Mouse (Mus musculus) heart, embryonic 12.5 days (tissue): ENCODE measurements around the gene Pdap1. TPM values are rescaled to one million over a fixed set of nuclear protein-coding genes. Genes with fewer than 3 reads are reported as not detected.
"Not testable (repeated sequence)": the region's sequence is repeated elsewhere in the genome, so short reads cannot be mapped to it uniquely, and the experiment has no call there.

Source experiments
- ATAC-seq: fragments of 200-750 bp; cut with Nextera tagmentation; 2 replicates; pipeline ENCODE4 v1.8.0; 2017; ENCODE audit warnings: moderate TSS enrichment, moderate library complexity; ENCODE audit not compliant: insufficient number of reproducible peaks, low FRiP score
- H3K27ac ChIP-seq: fragments of 300-500 bp; sonication (generic); 2 replicates; pipeline ENCODE4 v1.5.1; 2016; ENCODE audit warnings: mild to moderate bottlenecking, moderate library complexity; ENCODE audit not compliant: poor library complexity, severe bottlenecking
- H3K27me3 ChIP-seq: fragments of 300-500 bp; sonication (generic); replicated peaks from 2 replicates; pipeline ENCODE4 v1.6.1; 2016; ENCODE audit warnings: mild to moderate bottlenecking, moderate library complexity
- H3K36me3 ChIP-seq: fragments of 300-500 bp; sonication (generic); 2 replicates; pipeline ENCODE4 v1.6.1; 2016; ENCODE audit warnings: mild to moderate bottlenecking, moderate library complexity
- H3K4me1 ChIP-seq: fragments of 300-500 bp; sonication (generic); replicated peaks from 2 replicates; pipeline ENCODE4 v1.6.1; 2016; ENCODE audit warnings: mild to moderate bottlenecking
- H3K4me2 ChIP-seq: fragments of 300-500 bp; sonication (generic); 2 replicates; pipeline ENCODE4 v1.6.1; 2016; ENCODE audit warnings: mild to moderate bottlenecking, moderate library complexity
- H3K4me3 ChIP-seq: fragments of 300-500 bp; sonication (generic); 2 replicates; pipeline ENCODE4 v1.5.1; 2016; ENCODE audit warnings: mild to moderate bottlenecking
- H3K9ac ChIP-seq: fragments of 300-500 bp; sonication (generic); 2 replicates; pipeline ENCODE4 v1.6.1; 2016; ENCODE audit warnings: mild to moderate bottlenecking, moderate library complexity
- H3K9me3 ChIP-seq: fragments of 300-500 bp; sonication (generic); replicated peaks from 2 replicates; pipeline ENCODE4 v1.6.1; 2016; ENCODE audit warnings: mild to moderate bottlenecking, moderate library complexity
- WGBS: fragments of 180-500 bp; shearing (Covaris S2); methylation state at CpG from one replicate; pipeline ENCODE4 v1.1.7; 2016; 5-methylcytosine and 5-hydroxymethylcytosine counted together
- polyA plus RNA-seq: library from polyadenylated mRNA; unstranded; fragments of >200 nt; fragmentation: Nextera tagmentation; extraction: Ambion mirVana; gene quantifications from 2 replicates; pipeline ENCODE4 v1.2.1, GENCODE M21; 2016

Pdap1 gene
- polyA plus RNA-seq, 1 experiment from 2014 or later: 71.8 TPM

DNA sequence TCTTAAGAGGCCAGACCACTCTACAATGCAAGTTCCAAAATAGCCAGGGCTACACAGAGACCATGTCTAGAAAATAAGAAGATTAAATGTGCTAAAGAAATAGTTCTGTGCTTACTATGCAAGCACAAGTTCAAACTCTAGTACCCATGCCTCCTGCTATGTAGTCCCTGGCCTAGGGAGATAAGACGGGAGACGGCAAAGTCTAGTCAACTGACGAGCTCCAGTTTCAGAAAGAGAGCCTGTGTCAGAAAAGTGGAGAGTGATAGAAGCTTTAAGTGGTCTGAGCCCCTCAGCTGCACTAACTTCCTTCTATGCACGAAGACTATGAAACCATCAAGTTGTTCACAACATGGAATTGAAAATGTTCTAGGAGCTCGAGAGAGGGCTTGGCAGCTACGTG lies 9.3 kb upstream of the Pdap1 start:
- Histone ChIP-seq H3K36me3 (peaks cover 99% of the 10 kb centered on the region), H3K27ac (no peak overlapping the region), H3K4me3 (no peak overlapping the region), H3K9me3 (no peaks in the 10 kb centered on the region), H3K4me2 (no peak overlapping the region), H3K9ac (no peak overlapping the region), H3K27me3 (no peaks in the 10 kb centered on the region), H3K4me1 (no peaks in the 10 kb centered on the region)
- 66% methylated on average over 6 of the region's 6 CpGs for WGBS
- no peak for ATAC-seq

DNA sequence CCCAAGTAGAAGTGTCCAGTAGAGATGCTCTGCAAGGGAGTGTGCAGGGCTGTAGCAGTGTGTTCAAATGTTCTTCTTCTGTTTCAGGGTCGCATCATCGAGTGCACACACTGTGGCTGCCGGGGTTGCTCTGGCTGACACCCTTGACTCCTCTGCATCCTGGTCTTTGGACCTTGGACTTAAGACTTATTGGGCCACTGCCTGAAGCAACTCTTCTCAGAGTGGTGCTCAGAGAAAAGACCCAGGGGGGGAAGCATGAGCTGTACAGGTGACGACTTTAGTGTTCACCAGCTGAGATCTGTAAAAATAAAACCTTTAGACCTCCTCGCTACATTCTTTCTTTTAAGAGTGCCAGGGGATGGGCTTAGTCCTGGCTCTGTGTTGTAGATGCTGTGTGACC lies 7.7 kb upstream of the Pdap1 start:
- H3K36me3 ChIP-seq: peaks cover 100% of the 10 kb centered on the region
- H3K9ac ChIP-seq: no peak overlapping the region
- H3K4me1 ChIP-seq: no peaks in the 10 kb centered on the region
- no peak overlapping the region for H3K27ac ChIP-seq
- H3K27me3 ChIP-seq: no peaks in the 10 kb centered on the region
- no peaks in the 10 kb centered on the region for H3K9me3 ChIP-seq
- H3K4me2 ChIP-seq: no peak overlapping the region
- H3K4me3 ChIP-seq: no peak overlapping the region
- WGBS: 91% methylated on average over 5 of the region's 5 CpGs
- ATAC-seq: no peak

DNA sequence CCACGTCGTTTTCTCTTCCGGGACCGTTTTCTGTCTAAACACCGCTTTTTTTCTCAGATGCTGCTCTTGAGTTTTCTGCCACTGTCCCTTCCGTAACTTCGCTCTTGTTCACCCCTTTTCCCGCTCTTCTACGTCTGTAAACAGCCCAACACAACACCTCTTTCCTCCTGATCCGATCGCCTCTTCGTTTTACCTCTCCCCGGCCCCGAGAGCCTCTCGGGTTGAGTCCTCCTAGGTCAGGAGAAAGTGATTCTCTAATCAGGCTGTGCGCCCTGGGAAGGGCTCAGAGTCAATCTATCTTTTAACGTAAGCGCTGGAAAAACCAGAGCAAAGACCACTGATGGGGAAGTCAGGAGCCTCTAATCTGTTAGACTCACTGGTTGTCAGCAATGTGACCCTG lies 573 bp upstream of the Pdap1 start:
- 0 out of 2 replicates have a peak, but pooled peaks have one; percentile 16 for ATAC-seq
- under 1% methylated on average over 18 of the region's 18 CpGs for WGBS

DNA sequence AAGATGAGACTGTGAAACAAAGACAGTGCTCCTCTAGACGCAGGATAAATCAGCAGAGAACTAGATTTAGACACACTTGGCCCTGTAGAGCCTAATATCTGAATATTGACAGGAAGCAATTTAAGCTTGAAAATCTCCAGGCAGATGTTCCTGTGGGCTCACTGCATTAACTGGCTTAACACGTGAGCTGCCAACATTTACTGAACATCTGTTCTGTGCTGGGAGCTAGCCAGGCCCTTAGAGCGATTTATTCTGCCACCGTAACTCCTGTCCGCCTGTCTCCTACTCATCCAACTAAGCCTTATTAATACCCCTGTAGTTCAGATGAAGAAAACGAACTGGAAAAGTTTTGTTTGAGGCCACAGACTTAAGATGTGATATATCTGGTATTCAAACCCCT lies 1.2 kb downstream of the Pdap1 start:
- Histone ChIP-seq H3K4me3 (peak overlapping the region; percentile 80), H3K36me3 (peaks cover 52% of the 10 kb centered on the region), H3K27me3 (no peaks in the 10 kb centered on the region), H3K4me2 (peak overlapping the region; percentile 96), H3K9ac (peak overlapping the region; percentile 94), H3K9me3 (no peaks in the 10 kb centered on the region), H3K4me1 (peaks cover 26% of the 10 kb centered on the region), H3K27ac (no peak overlapping the region)
- WGBS: 14% methylated on average over 6 of the region's 6 CpGs
- no peak for ATAC-seq

More for the DNA sequence above, 573 bp upstream of the Pdap1 start:
- Histone ChIP-seq H3K36me3 (peaks cover 54% of the 10 kb centered on the region), H3K4me2 (peak overlapping the region; percentile 96), H3K9me3 (no peaks in the 10 kb centered on the region), H3K9ac (peak overlapping the region; percentile 94), H3K27me3 (no peaks in the 10 kb centered on the region), H3K27ac (peak overlapping the region; percentile 83), H3K4me1 (peaks cover 26% of the 10 kb centered on the region), H3K4me3 (peak overlapping the region; percentile 80)

DNA sequence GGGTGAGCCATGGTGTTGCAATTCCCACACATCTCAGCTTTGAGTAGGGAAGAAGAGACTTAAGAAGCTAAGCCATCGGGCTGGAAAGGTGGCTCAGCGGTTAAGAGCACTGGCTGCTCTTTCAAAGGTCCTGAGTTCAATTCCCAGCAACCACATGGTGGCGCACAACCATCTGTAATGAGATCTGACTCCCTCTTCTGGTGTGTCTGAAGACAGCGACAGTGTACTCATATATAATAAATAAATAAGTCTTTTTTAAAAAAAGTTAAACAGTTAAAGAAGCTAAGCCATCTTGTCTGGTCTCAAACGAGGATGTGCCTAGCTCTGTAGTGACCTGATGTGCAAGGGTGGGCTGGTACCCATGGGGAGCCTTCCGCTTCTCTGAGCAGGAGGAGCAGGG lies 6.8 kb downstream of the Pdap1 start:
- H3K4me1 ChIP-seq: peaks cover 13% of the 10 kb centered on the region
- H3K27me3 ChIP-seq, H3K9me3 ChIP-seq, H3K4me2 ChIP-seq, H3K4me3 ChIP-seq, H3K9ac ChIP-seq, ATAC-seq, H3K27ac ChIP-seq: not testable (repeated sequence)
- H3K36me3 ChIP-seq: peaks cover 78% of the 10 kb centered on the region
- WGBS: 91% methylated on average over 6 of the region's 6 CpGs

DNA sequence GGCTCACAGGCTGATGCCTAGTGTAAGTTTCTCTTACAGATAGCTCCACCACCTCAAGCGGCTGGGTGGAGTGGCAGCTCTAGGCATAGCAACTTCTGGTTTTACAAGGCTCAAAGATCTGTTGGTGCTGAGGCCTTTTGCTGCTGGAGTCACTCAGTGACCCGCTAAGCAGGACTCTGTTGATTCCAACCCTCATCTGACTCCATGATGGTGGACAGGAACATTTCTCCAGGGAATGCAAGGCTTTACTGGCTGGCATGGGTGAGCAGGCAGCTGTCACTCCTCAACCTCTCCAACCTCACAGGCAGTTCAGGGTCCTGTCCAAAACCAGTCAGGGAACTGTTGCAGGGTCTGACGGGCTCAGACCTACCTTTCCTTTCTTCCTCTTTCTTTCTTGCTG lies 9.0 kb downstream of the Pdap1 start:
- H3K9me3 ChIP-seq: no peaks in the 10 kb centered on the region
- H3K4me3 ChIP-seq: no peak overlapping the region
- H3K9ac ChIP-seq: no peak overlapping the region
- 0 out of 2 replicates have a peak, but pooled peaks cover 4% of the 10 kb centered on the region for H3K4me1 ChIP-seq
- ATAC-seq: no peak
- no peak overlapping the region for H3K27ac ChIP-seq
- H3K36me3 ChIP-seq: peaks cover 89% of the 10 kb centered on the region
- H3K27me3 ChIP-seq: no peaks in the 10 kb centered on the region
- WGBS: 82% methylated on average over 3 of the region's 3 CpGs
- no peak overlapping the region for H3K4me2 ChIP-seq

DNA sequence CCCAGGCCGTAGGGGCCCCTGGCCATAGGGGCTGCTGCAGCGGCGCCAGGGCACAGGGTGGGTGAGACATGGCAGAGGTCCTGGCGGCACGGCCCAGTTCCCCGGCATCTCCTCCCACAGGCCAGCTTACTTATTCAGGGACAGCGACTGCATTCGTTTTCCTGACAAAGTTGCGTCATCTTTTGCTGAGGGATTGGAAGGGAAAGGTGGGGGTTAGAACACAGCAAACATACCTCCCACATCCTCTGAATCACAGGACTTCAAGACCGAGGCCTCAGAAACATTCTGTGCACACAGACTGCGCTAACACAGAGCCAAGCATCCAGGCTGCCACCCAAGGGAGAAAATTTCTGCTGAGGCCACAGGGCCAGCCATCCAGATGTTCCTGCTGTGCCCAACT lies 9.8 kb downstream of the Pdap1 start:
- Histone ChIP-seq H3K4me2 (no peak overlapping the region), H3K27me3 (no peaks in the 10 kb centered on the region), H3K9me3 (no peaks in the 10 kb centered on the region), H3K36me3 (peaks cover 95% of the 10 kb centered on the region), H3K9ac (no peak overlapping the region), H3K4me3 (no peak overlapping the region), H3K27ac (no peak overlapping the region), H3K4me1 (0 out of 2 replicates have a peak, but pooled peaks cover 4% of the 10 kb centered on the region)
- WGBS: 83% methylated on average over 11 of the region's 11 CpGs
- ATAC-seq: no peak

DNA sequence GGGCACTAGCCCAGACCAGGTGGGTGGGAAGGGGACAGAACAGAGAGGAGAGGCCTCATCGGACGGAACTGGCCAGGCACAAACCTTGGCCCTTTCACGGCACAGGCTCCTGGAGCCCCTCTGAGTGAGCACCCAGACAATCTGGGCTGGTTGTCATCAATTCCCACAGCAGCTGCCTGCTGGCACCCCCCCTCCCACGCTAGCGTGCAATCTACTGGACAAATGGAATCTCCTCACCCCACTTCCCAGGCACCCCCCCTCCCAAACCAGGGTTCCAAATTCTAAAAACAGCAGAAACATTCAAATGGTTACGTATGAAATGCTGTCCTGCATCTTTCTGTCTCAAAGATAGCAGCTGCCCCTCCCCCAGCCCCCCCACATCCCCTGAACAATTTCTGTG lies 10.3 kb downstream of the Pdap1 start:
- not testable (repeated sequence) for H3K27ac ChIP-seq, H3K4me2 ChIP-seq, ATAC-seq, H3K4me3 ChIP-seq, H3K9ac ChIP-seq, H3K9me3 ChIP-seq, H3K27me3 ChIP-seq, H3K4me1 ChIP-seq
- WGBS: 78% methylated on average over 6 of the region's 6 CpGs
- peaks cover 95% of the 10 kb centered on the region for H3K36me3 ChIP-seq

DNA sequence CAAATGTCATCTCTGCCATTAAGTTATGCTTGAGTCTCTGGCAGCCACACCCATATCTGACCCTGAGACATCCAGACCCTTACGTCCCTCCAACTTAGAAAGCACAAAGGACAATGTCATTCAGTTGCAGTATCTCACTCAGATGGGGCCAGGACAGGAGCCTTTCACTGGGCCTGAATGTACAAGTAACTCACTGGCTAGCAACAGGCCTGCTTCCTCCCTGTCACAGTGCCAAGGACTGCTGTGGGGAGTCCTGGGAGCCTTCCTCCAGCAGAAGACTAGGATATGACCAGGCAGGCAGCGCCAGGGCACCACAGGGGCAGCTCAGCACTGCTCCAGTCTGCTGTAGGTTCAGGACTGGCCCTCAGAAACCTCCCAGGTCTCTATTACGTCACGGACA lies 10.9 kb downstream of the Pdap1 start:
- H3K9ac ChIP-seq: no peak overlapping the region
- H3K9me3 ChIP-seq: no peaks in the 10 kb centered on the region
- H3K4me2 ChIP-seq: no peak overlapping the region
- 0 out of 2 replicates have a peak, but pooled peaks cover 4% of the 10 kb centered on the region for H3K4me1 ChIP-seq
- no peak for ATAC-seq
- H3K27ac ChIP-seq: peak overlapping the region; percentile 12; the same call in 1 of the 2 replicates
- H3K4me3 ChIP-seq: no peak overlapping the region
- H3K27me3 ChIP-seq: no peaks in the 10 kb centered on the region
- 86% methylated on average over 4 of the region's 4 CpGs for WGBS
- peaks cover 95% of the 10 kb centered on the region for H3K36me3 ChIP-seq

DNA sequence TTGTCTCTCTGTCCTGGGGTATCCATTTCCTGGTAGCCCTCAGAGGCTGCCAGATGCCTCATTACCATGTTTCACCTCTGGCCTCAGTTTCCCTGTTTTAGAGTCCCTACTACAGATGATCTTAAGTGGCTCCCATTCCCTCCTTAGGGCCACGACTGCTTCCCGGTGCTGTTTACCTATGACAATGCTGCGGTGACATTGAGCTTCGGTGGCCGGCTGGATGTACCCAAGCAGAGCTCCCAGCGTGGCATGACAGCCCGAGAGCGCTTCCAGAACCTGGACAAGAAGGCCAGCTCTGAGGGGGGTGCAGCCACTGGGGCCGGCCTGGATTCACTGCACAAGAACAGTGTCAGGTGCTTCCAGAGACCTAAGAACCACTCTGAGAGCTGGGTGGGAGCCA lies 13.5 kb downstream of the Pdap1 start:
- Histone ChIP-seq H3K9me3 (no peaks in the 10 kb centered on the region), H3K9ac (no peak overlapping the region), H3K4me2 (no peak overlapping the region), H3K4me3 (no peak overlapping the region), H3K27ac (no peak overlapping the region), H3K36me3 (peaks cover 95% of the 10 kb centered on the region), H3K27me3 (no peaks in the 10 kb centered on the region), H3K4me1 (peaks cover 11% of the 10 kb centered on the region)
- no peak for ATAC-seq
- 90% methylated on average over 9 of the region's 9 CpGs for WGBS

DNA sequence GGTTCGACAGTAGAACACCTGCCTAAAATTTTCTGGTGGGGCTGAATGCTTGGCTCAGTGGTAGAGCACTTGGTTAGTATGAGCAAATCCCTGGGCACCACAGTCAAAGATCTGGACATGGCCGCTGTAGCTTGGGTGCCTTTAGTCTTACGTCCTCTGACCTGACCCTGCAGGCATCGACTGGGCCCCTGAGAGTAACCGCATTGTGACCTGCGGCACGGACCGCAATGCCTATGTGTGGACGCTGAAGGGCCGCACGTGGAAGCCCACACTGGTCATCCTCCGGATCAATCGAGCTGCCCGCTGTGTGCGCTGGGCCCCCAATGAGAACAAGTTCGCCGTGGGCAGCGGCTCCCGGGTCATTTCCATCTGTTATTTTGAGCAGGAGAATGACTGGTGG lies 16.6 kb downstream of the Pdap1 start:
- Histone ChIP-seq H3K27ac (no peak overlapping the region), H3K4me1 (peaks cover 20% of the 10 kb centered on the region), H3K27me3 (no peaks in the 10 kb centered on the region), H3K9me3 (no peaks in the 10 kb centered on the region), H3K36me3 (peaks cover 81% of the 10 kb centered on the region), H3K4me2 (no peak overlapping the region), H3K4me3 (no peak overlapping the region), H3K9ac (no peak overlapping the region)
- no peak for ATAC-seq
- 91% methylated on average over 19 of the region's 19 CpGs for WGBS

DNA sequence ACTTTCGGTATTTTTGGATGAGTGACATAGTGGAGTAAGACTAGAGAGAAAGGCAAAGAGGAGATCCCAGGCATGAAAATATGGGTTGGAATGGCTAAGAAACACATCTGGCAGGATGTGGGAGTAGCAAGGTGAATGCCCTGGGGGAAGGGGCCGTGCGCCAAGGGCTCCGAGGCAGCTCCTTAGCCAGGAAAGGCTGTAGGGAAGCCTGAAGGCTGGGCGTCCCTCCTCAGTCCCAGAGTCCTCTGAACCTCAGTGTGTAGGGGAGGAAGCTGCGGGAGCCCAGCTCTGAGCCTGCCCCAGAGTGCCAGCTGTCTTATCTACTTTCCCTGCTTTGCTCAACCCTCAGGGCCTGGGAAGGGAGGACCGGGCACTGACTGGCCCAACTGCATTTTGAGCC lies 19.1 kb downstream of the Pdap1 start:
- no peak overlapping the region for H3K9ac ChIP-seq

More for the DNA sequence above, 19.1 kb downstream of the Pdap1 start:
- 61% methylated on average over 7 of the region's 7 CpGs for WGBS
- Histone ChIP-seq H3K27me3 (no peaks in the 10 kb centered on the region), H3K36me3 (peaks cover 63% of the 10 kb centered on the region), H3K27ac (no peak overlapping the region), H3K4me3 (no peak overlapping the region), H3K9me3 (no peaks in the 10 kb centered on the region), H3K4me1 (peaks cover 28% of the 10 kb centered on the region), H3K4me2 (no peak overlapping the region)
- no peak for ATAC-seq
